Mouse (Mus musculus) liver, adult 2 months (tissue): ENCODE measurements at regions not wholly inside any gene's neighbourhood (a gene's known extent, or its start where the extent isn't known, plus 50 kb on each side); places are given as distances from the start of the nearest gene placed in this dataset.

ENCODE experiments used
- CTCF ChIP-seq: fragments of 200-500 bp; IDR thresholded peaks from 2 replicates; pipeline ENCODE4 v1.5.1; 2011; ENCODE audit warnings: low read depth, low read length, control low read depth
- POLR2A ChIP-seq: fragments of 200-500 bp; IDR thresholded peaks from 2 replicates; pipeline ENCODE4 v1.6.1; 2011; ENCODE audit warnings: low read length, control low read depth; ENCODE audit not compliant: insufficient read depth; ENCODE audit errors: extremely low read depth

GRCm38 (mm10) chr19:15033921-15034320 lies 436.1 kb upstream of the Tle4 start:
- TF ChIP-seq CTCF (no peak), POLR2A (no peak)
